Mouse (Mus musculus) limb, embryonic 13.5 days (tissue): ENCODE measurements around the gene Chmp1a. TPM values are rescaled to one million over a fixed set of nuclear protein-coding genes. Genes with fewer than 3 reads are reported as not detected.
"Not testable (repeated sequence)": the region's sequence is repeated elsewhere in the genome, so short reads cannot be mapped to it uniquely, and the experiment has no call there.

Source experiments
- ATAC-seq: fragments of 200-750 bp; cut with Nextera tagmentation; 2 replicates; pipeline ENCODE4 v1.8.0; 2017; ENCODE audit warnings: low read depth, moderate number of reproducible peaks, moderate TSS enrichment; ENCODE audit not compliant: low FRiP score
- H3K27ac ChIP-seq: fragments of 300-500 bp; sonication (generic); 2 replicates; pipeline ENCODE4 v1.5.1; 2015; ENCODE audit warnings: inconsistent platforms, mild to moderate bottlenecking, moderate library complexity
- H3K27me3 ChIP-seq: fragments of 300-500 bp; sonication (generic); 2 replicates; pipeline ENCODE4 v1.6.1; 2015; ENCODE audit warnings: mild to moderate bottlenecking, inconsistent platforms
- H3K36me3 ChIP-seq: fragments of 300-500 bp; sonication (generic); 2 replicates; pipeline ENCODE4 v1.6.1; 2015; ENCODE audit warnings: inconsistent platforms, mild to moderate bottlenecking, moderate library complexity
- H3K4me1 ChIP-seq: fragments of 300-500 bp; sonication (generic); 2 replicates; pipeline ENCODE4 v1.6.1; 2015; ENCODE audit warnings: inconsistent platforms
- H3K4me2 ChIP-seq: fragments of 300-500 bp; sonication (generic); replicated peaks from 2 replicates; pipeline ENCODE4 v1.6.1; 2015; ENCODE audit warnings: inconsistent platforms, mild to moderate bottlenecking, moderate library complexity
- H3K4me3 ChIP-seq: fragments of 300-500 bp; sonication (generic); 2 replicates; pipeline ENCODE4 v1.5.1; 2015; ENCODE audit warnings: moderate library complexity, mild to moderate bottlenecking, inconsistent platforms
- H3K9ac ChIP-seq: fragments of 300-500 bp; sonication (generic); 2 replicates; pipeline ENCODE4 v1.6.1; 2015; ENCODE audit warnings: mild to moderate bottlenecking, inconsistent platforms
- H3K9me3 ChIP-seq: fragments of 300-500 bp; sonication (generic); 2 replicates; pipeline ENCODE4 v1.6.1; 2016; ENCODE audit warnings: inconsistent platforms
- WGBS: fragments of 180-500 bp; shearing (Covaris S2); methylation state at CpG from one replicate; pipeline ENCODE4 v1.1.7; 2015; 5-methylcytosine and 5-hydroxymethylcytosine counted together
- polyA plus RNA-seq: library from polyadenylated mRNA; unstranded; fragments of >200 nt; fragmentation: Nextera tagmentation; extraction: Ambion mirVana; gene quantifications from 2 replicates; pipeline ENCODE4 v1.2.1, GENCODE M21; 2015

Gene Chmp1a
- polyA plus RNA-seq, 1 experiment from 2014 or later = 151 TPM

- no peaks in the 10 kb centered on the region for H3K27me3 ChIP-seq
- ATAC-seq = no peak
- no peak overlapping the region for H3K9ac ChIP-seq
- H3K36me3 ChIP-seq = peaks cover 81% of the 10 kb centered on the region
- H3K9me3 ChIP-seq = no peaks in the 10 kb centered on the region
- H3K4me3 ChIP-seq = no peak overlapping the region
- 94% methylated on average over 4 of the region's 4 CpGs for WGBS
- H3K4me1 ChIP-seq = no peaks in the 10 kb centered on the region
- no peak overlapping the region for H3K4me2 ChIP-seq
- no peak overlapping the region for H3K27ac ChIP-seq
Observed at GRCm38 (mm10) chr8:123244382-123244781, 31.8 kb upstream of the Chmp1a start.

GRCm38 (mm10) chr8:123243053-123243452 lies 30.5 kb upstream of the Chmp1a start:
- H3K4me1 ChIP-seq = no peaks in the 10 kb centered on the region
- H3K36me3 ChIP-seq = peaks cover 68% of the 10 kb centered on the region
- no peaks in the 10 kb centered on the region for H3K27me3 ChIP-seq
- H3K27ac ChIP-seq = no peak overlapping the region
- 66% methylated on average over 11 of the region's 11 CpGs for WGBS
- H3K4me2 ChIP-seq = no peak overlapping the region
- H3K9me3 ChIP-seq = no peaks in the 10 kb centered on the region
- H3K9ac ChIP-seq = no peak overlapping the region
- no peak for ATAC-seq
- H3K4me3 ChIP-seq = no peak overlapping the region

- H3K36me3 ChIP-seq = peaks cover 61% of the 10 kb centered on the region
- H3K9me3 ChIP-seq = no peaks in the 10 kb centered on the region
- H3K4me3 ChIP-seq = no peak overlapping the region
- no peak for ATAC-seq
- no peak overlapping the region for H3K4me2 ChIP-seq
- no peak overlapping the region for H3K9ac ChIP-seq
- 88% methylated on average over 7 of the region's 7 CpGs for WGBS
- H3K4me1 ChIP-seq = no peaks in the 10 kb centered on the region
- no peak overlapping the region for H3K27ac ChIP-seq
- 0 out of 2 replicates have a peak, but pooled peaks cover under 1% of the 10 kb centered on the region for H3K27me3 ChIP-seq
Observed at GRCm38 (mm10) chr8:123242107-123242923, 29.8 kb upstream of the Chmp1a start.

GRCm38 (mm10) chr8:123239398-123239797 lies 26.8 kb upstream of the Chmp1a start:
- 86% methylated on average over 10 of the region's 10 CpGs for WGBS
- Histone ChIP-seq H3K27ac (no peak overlapping the region), H3K9me3 (no peaks in the 10 kb centered on the region), H3K27me3 (peaks cover 28% of the 10 kb centered on the region), H3K4me1 (peaks cover 21% of the 10 kb centered on the region), H3K36me3 (peaks cover 31% of the 10 kb centered on the region), H3K9ac (no peak overlapping the region), H3K4me3 (no peak overlapping the region), H3K4me2 (no peak overlapping the region)
- no peak for ATAC-seq

GRCm38 (mm10) chr8:123235520-123236497 lies 23.2 kb upstream of the Chmp1a start, which contains the start of gene Spata2l:
Gene Spata2l, minus strand, starts transcription at chr8:123236233.
- peaks cover 5% of the 10 kb centered on the region; the same call in 1 of the 2 replicates for H3K36me3 ChIP-seq
- peaks cover 21% of the 10 kb centered on the region for H3K4me1 ChIP-seq
- no peaks in the 10 kb centered on the region for H3K9me3 ChIP-seq
- WGBS = 2% methylated on average over 57 of the region's 57 CpGs
- ATAC-seq = peak; percentile 88
- H3K4me2 ChIP-seq = peak within 1 kb of the TSS; percentile 88
- H3K4me3 ChIP-seq = peak within 1 kb of the TSS; percentile 56
- peaks cover 50% of the 10 kb centered on the region for H3K27me3 ChIP-seq
- H3K9ac ChIP-seq = peak within 1 kb of the TSS; percentile 65
- H3K27ac ChIP-seq = no peak within 1 kb of the TSS

- H3K27ac ChIP-seq = no peak overlapping the region
- peak overlapping the region; percentile 88 for H3K4me2 ChIP-seq
- WGBS = 36% methylated on average over 13 of the region's 13 CpGs
- H3K4me1 ChIP-seq = peaks cover 21% of the 10 kb centered on the region
- peak overlapping the region; percentile 65; the same call in 1 of the 2 replicates for H3K9ac ChIP-seq
- no peak for ATAC-seq
- peaks cover 50% of the 10 kb centered on the region for H3K27me3 ChIP-seq
- peak overlapping the region; percentile 56 for H3K4me3 ChIP-seq
- no peaks in the 10 kb centered on the region for H3K9me3 ChIP-seq
- peaks cover 9% of the 10 kb centered on the region for H3K36me3 ChIP-seq
Observed at GRCm38 (mm10) chr8:123234918-123235519, 22.5 kb upstream of the Chmp1a start.

GRCm38 (mm10) chr8:123233760-123234159 lies 21.2 kb upstream of the Chmp1a start:
- Histone ChIP-seq H3K36me3 (peaks cover 20% of the 10 kb centered on the region), H3K4me2 (no peak overlapping the region), H3K9me3 (no peaks in the 10 kb centered on the region), H3K4me3 (no peak overlapping the region), H3K4me1 (peaks cover 21% of the 10 kb centered on the region), H3K27ac (no peak overlapping the region), H3K9ac (no peak overlapping the region), H3K27me3 (peaks cover 50% of the 10 kb centered on the region)
- no peak for ATAC-seq
- 75% methylated on average over 11 of the region's 11 CpGs for WGBS

GRCm38 (mm10) chr8:123233300-123233699 lies 20.7 kb upstream of the Chmp1a start:
- Histone ChIP-seq H3K4me2 (no peak overlapping the region), H3K4me3 (no peak overlapping the region), H3K36me3 (peaks cover 24% of the 10 kb centered on the region), H3K27me3 (peaks cover 50% of the 10 kb centered on the region), H3K9me3 (no peaks in the 10 kb centered on the region), H3K9ac (peak overlapping the region; percentile 25; the same call in 1 of the 2 replicates), H3K4me1 (peaks cover 21% of the 10 kb centered on the region), H3K27ac (no peak overlapping the region)
- no peak for ATAC-seq
- 53% methylated on average over 13 of the region's 13 CpGs for WGBS

- 28% methylated on average over 7 of the region's 7 CpGs for WGBS
Observed at GRCm38 (mm10) chr8:123232553-123232952, 20.0 kb upstream of the Chmp1a start.

GRCm38 (mm10) chr8:123231742-123232141 lies 19.2 kb upstream of the Chmp1a start:
- Histone ChIP-seq H3K27me3 (peaks cover 44% of the 10 kb centered on the region), H3K36me3 (peaks cover 39% of the 10 kb centered on the region), H3K27ac (no peak overlapping the region), H3K4me3 (no peak overlapping the region), H3K4me1 (peaks cover 21% of the 10 kb centered on the region), H3K9me3 (no peaks in the 10 kb centered on the region), H3K9ac (no peak overlapping the region), H3K4me2 (no peak overlapping the region)
- ATAC-seq = no peak
- WGBS = 54% methylated on average over 5 of the region's 5 CpGs

More at GRCm38 (mm10) chr8:123232553-123232952, 20.0 kb upstream of the Chmp1a start:
- Histone ChIP-seq H3K36me3 (peaks cover 31% of the 10 kb centered on the region), H3K9me3 (no peaks in the 10 kb centered on the region), H3K4me2 (no peak overlapping the region), H3K4me3 (no peak overlapping the region), H3K4me1 (peaks cover 21% of the 10 kb centered on the region), H3K27ac (no peak overlapping the region), H3K27me3 (peaks cover 50% of the 10 kb centered on the region), H3K9ac (no peak overlapping the region)
- no peak for ATAC-seq

- not testable (repeated sequence) for H3K27ac ChIP-seq, H3K9me3 ChIP-seq, H3K9ac ChIP-seq, ATAC-seq, H3K4me2 ChIP-seq, H3K4me3 ChIP-seq
- WGBS = 82% methylated on average over 11 of the region's 11 CpGs
- peaks cover 32% of the 10 kb centered on the region for H3K27me3 ChIP-seq
- peaks cover 19% of the 10 kb centered on the region for H3K4me1 ChIP-seq
- H3K36me3 ChIP-seq = peaks cover 44% of the 10 kb centered on the region
Observed at GRCm38 (mm10) chr8:123230326-123230725, 17.8 kb upstream of the Chmp1a start.
